Mouse (Mus musculus) B cell, adult 67 days (primary cell): Measurements from ENCODE around the gene Mterf4. TPM values are rescaled to one million over a fixed set of nuclear protein-coding genes. Genes with fewer than 3 reads are reported as not detected.

Source experiments
- total RNA-seq, 2 experiments: library from RNA; stranded (reverse); gene quantifications; 4 replicates each; pipeline ENCODE4 v1.2.4; 2023

Mterf4 gene
- total RNA-seq: 10 to 100 TPM; 18.1 to 25.9 TPM

GRCm38 (mm10) chr1:93305581-93306337 is at the start of gene Mterf4:
Mterf4 (minus strand) TSS chr1:93305915.

GRCm38 (mm10) chr1:93342648-93343503 is 37.2 kb upstream of the Mterf4 start, which contains the start of the genes Ppp1r7 and Pask:
Ppp1r7 (plus strand) TSS chr1:93342854.
Pask (minus strand) TSS chr1:93343482.

Other genes with a start within 250 kb of the Mterf4 start
- not detected for gene Kif1a, start 204.0 kb downstream of the Mterf4 start, total RNA-seq
- gene Agxt, start 170.7 kb downstream of the Mterf4 start, total RNA-seq: not detected
- gene 2310007B03Rik, start 145.0 kb downstream of the Mterf4 start, total RNA-seq: not detected
- not detected for gene Crocc2, start 137.2 kb downstream of the Mterf4 start, total RNA-seq
- gene Sned1, start 70.1 kb downstream of the Mterf4 start, total RNA-seq: 1 to 10 TPM in 1 of 2 experiments, under 1 TPM in 1; 0.61 to 1.0 TPM
- gene Ppp1r7, start 36.9 kb upstream of the Mterf4 start, total RNA-seq: 10 to 100 TPM; 22.9 to 29.8 TPM
- gene Pask, start 37.6 kb upstream of the Mterf4 start, total RNA-seq: 1 to 10 TPM; 2.0 to 2.3 TPM
- 1 to 10 TPM in 1 of 2 experiments, under 1 TPM in 1; 0.80 to 2.5 TPM for gene Ano7, start 68.0 kb upstream of the Mterf4 start, total RNA-seq
- 100 to 1,000 TPM; 137 to 145 TPM for gene Hdlbp, start 172.9 kb upstream of the Mterf4 start, total RNA-seq
- gene Farp2, start 206.2 kb upstream of the Mterf4 start, total RNA-seq: 1 to 10 TPM; 4.6 to 6.3 TPM